Mouse (Mus musculus) bone marrow, adult 2 months (tissue): ENCODE results near the gene Gsg1l2.

Experiments
- CTCF ChIP-seq: fragments of 200-500 bp; IDR thresholded peaks from 2 replicates; pipeline ENCODE4 v1.5.1; 2011; ENCODE audit warnings: low read length, control low read depth; ENCODE audit not compliant: control insufficient read depth, insufficient read depth
- POLR2A ChIP-seq: fragments of 200-500 bp; IDR thresholded peaks from 2 replicates; pipeline ENCODE4 v1.6.1; 2011; ENCODE audit warnings: low read depth, mild to moderate bottlenecking, control low read depth, low read length, borderline replicate concordance; ENCODE audit not compliant: control insufficient read depth

GRCm38 (mm10) chr11:67821560-67821959 lies 47.2 kb downstream of the Gsg1l2 start:
- no peak for TF ChIP-seq POLR2A
- no peak for TF ChIP-seq CTCF
